Mouse (Mus musculus) CH12.LX (cell line): ENCODE measurements around the gene Plekhg2. TPM values are rescaled to one million over a fixed set of nuclear protein-coding genes. Genes with fewer than 3 reads are reported as not detected.

ENCODE experiments used
- DNase-seq: peaks from one replicate; pipeline ENCODE4 v3.0.0-alpha.2; 2013; ENCODE audit errors: extremely low read depth
- H3K27ac ChIP-seq: 2 replicates; pipeline ENCODE4 v1.5.1; 2012; ENCODE audit warnings: low read depth, mild to moderate bottlenecking, control low read depth, moderate library complexity; ENCODE audit not compliant: insufficient read depth
- H3K27me3 ChIP-seq: replicated peaks from 2 replicates; pipeline ENCODE3; 2012; ENCODE audit warnings: inconsistent platforms
- H3K36me3 ChIP-seq, 2 experiments: replicated peaks in 1 of 2; 2 replicates each; pipeline versions ENCODE3 to v1.6.1; 2012; ENCODE audit warnings: inconsistent platforms in 1 of 2, low read length in 1 of 2, mild to moderate bottlenecking in 1 of 2, mixed read lengths in 1 of 2, moderate library complexity in 1 of 2; ENCODE audit not compliant: control insufficient read depth in 1 of 2, insufficient read depth in 1 of 2
- H3K4me1 ChIP-seq, 2 experiments: 2 replicates each; pipeline ENCODE4 v1.6.1; 2012; ENCODE audit warnings: inconsistent platforms in 1 of 2, moderate library complexity in 1 of 2; ENCODE audit not compliant: insufficient read depth in 2 of 2, control insufficient read depth in 1 of 2
- H3K4me2 ChIP-seq: 2 replicates; pipeline ENCODE4 v1.6.1; 2012; ENCODE audit warnings: low read depth, mild to moderate bottlenecking, control low read depth; ENCODE audit not compliant: poor library complexity, insufficient read depth, severe bottlenecking
- H3K4me3 ChIP-seq, 3 experiments: fragments of 150-350 bp in 1 of 3; sonication (generic) in 1 of 3; replicated peaks in 1 of 3; 2 replicates each; pipeline versions ENCODE3 to v1.5.1; 2011 to 2012; ENCODE audit warnings: low read depth in 2 of 3, low read length in 2 of 3, mild to moderate bottlenecking in 2 of 3, moderate library complexity in 2 of 3, control low read depth in 1 of 3, improper control_type of control experiment in 1 of 3, inconsistent platforms in 1 of 3, mixed read lengths in 1 of 3; ENCODE audit not compliant: poor library complexity in 1 of 3
- H3K79me2 ChIP-seq: replicated peaks from 2 replicates; pipeline ENCODE4 v1.6.1; 2012; ENCODE audit warnings: mild to moderate bottlenecking, moderate library complexity; ENCODE audit not compliant: control insufficient read depth, poor library complexity, insufficient read depth, severe bottlenecking; ENCODE audit errors: extremely low read depth
- H3K9ac ChIP-seq: 2 replicates; pipeline ENCODE4 v1.6.1; 2012; ENCODE audit warnings: low read depth, mild to moderate bottlenecking, control low read depth, moderate library complexity; ENCODE audit not compliant: insufficient read depth
- H3K9me3 ChIP-seq: replicated peaks from 2 replicates; pipeline ENCODE3; 2012; ENCODE audit warnings: low read length, inconsistent platforms, mixed read lengths
- BHLHE40 ChIP-seq: IDR thresholded peaks from 2 replicates; pipeline ENCODE4 v1.6.1; 2011; ENCODE audit warnings: mild to moderate bottlenecking, low read depth, low read length, improper control_type of control experiment
- CHD1 ChIP-seq: IDR thresholded peaks from 2 replicates; pipeline ENCODE4 v1.6.1; 2012; ENCODE audit warnings: low read depth, low read length, improper control_type of control experiment, inconsistent platforms
- CTCF ChIP-seq, 2 experiments: IDR thresholded peaks in 1 of 2; conservative IDR thresholded peaks in 1 of 2; 2 replicates each; pipeline ENCODE4 v1.5.1; 2011 to 2012; ENCODE audit warnings: low read depth in 2 of 2, low read length in 2 of 2, improper control_type of control experiment in 1 of 2, inconsistent platforms in 1 of 2, mild to moderate bottlenecking in 1 of 2, moderate library complexity in 1 of 2
- E2F4 ChIP-seq: IDR thresholded peaks from 2 replicates; pipeline ENCODE4 v1.6.1; 2011; ENCODE audit warnings: low read depth, low read length, improper control_type of control experiment; ENCODE audit not compliant: insufficient replicate concordance
- ELF1 ChIP-seq: IDR thresholded peaks from 2 replicates; pipeline ENCODE4 v1.6.1; 2014; ENCODE audit warnings: low read depth, mild to moderate bottlenecking, inconsistent platforms, low read length, improper control_type of control experiment
- EP300 ChIP-seq: IDR thresholded peaks from 2 replicates; pipeline ENCODE4 v1.6.1; 2011; ENCODE audit warnings: low read length, improper control_type of control experiment
- ETS1 ChIP-seq: conservative IDR thresholded peaks from 2 replicates; pipeline ENCODE4 v1.6.1; 2012; ENCODE audit warnings: low read depth, mild to moderate bottlenecking, inconsistent platforms, low read length, improper control_type of control experiment, moderate library complexity
- GABPA ChIP-seq: IDR thresholded peaks from 2 replicates; pipeline ENCODE4 v1.6.1; 2012; ENCODE audit warnings: low read depth, low read length, improper control_type of control experiment, inconsistent platforms; ENCODE audit not compliant: insufficient replicate concordance
- IRF4 ChIP-seq: IDR thresholded peaks from 2 replicates; pipeline ENCODE4 v1.6.1; 2014; ENCODE audit warnings: low read depth, mild to moderate bottlenecking, inconsistent platforms, low read length, improper control_type of control experiment
- JUN ChIP-seq: IDR thresholded peaks from 2 replicates; pipeline ENCODE4 v1.6.1; 2011; ENCODE audit warnings: low read depth, mild to moderate bottlenecking, low read length, improper control_type of control experiment, moderate library complexity; ENCODE audit not compliant: insufficient read depth
- KAT2A ChIP-seq: IDR thresholded peaks from 2 replicates; pipeline ENCODE4 v1.6.1; 2012; ENCODE audit warnings: low read length, improper control_type of control experiment, inconsistent platforms; ENCODE audit not compliant: insufficient replicate concordance
- MAX ChIP-seq: IDR thresholded peaks from 2 replicates; pipeline ENCODE4 v1.6.1; 2011; ENCODE audit warnings: low read length, improper control_type of control experiment
- MEF2A ChIP-seq: IDR thresholded peaks from 2 replicates; pipeline ENCODE4 v1.6.1; 2014; ENCODE audit warnings: low read depth, mild to moderate bottlenecking, inconsistent platforms, low read length, improper control_type of control experiment, borderline replicate concordance
- MXI1 ChIP-seq: IDR thresholded peaks from 2 replicates; pipeline ENCODE4 v1.6.1; 2011; ENCODE audit warnings: mild to moderate bottlenecking, low read depth, low read length, improper control_type of control experiment
- MYC ChIP-seq: IDR thresholded peaks from 2 replicates; pipeline ENCODE4 v1.6.1; 2011; ENCODE audit warnings: low read depth, mild to moderate bottlenecking, improper control_type of control experiment, low read length
- NELFE ChIP-seq: IDR thresholded peaks from 2 replicates; pipeline ENCODE4 v1.6.1; 2011; ENCODE audit warnings: low read depth, low read length, improper control_type of control experiment
- PAX5 ChIP-seq: IDR thresholded peaks from 2 replicates; pipeline ENCODE4 v1.6.1; 2012; ENCODE audit warnings: low read length, inconsistent platforms, mixed read lengths
- POLR2A ChIP-seq: IDR thresholded peaks from 2 replicates; pipeline ENCODE4 v1.6.1; 2011; ENCODE audit warnings: low read depth, mild to moderate bottlenecking, improper control_type of control experiment, low read length
- POLR2AphosphoS2 ChIP-seq: IDR thresholded peaks from 2 replicates; pipeline ENCODE4 v1.6.1; 2011; ENCODE audit warnings: low read depth, low read length, improper control_type of control experiment
- RAD21 ChIP-seq: IDR thresholded peaks from 2 replicates; pipeline ENCODE4 v1.6.1; 2011; ENCODE audit warnings: low read depth, mild to moderate bottlenecking, low read length, improper control_type of control experiment, moderate library complexity
- RCOR1 ChIP-seq: conservative IDR thresholded peaks from 2 replicates; pipeline ENCODE4 v1.6.1; 2012; ENCODE audit warnings: low read depth, mild to moderate bottlenecking, inconsistent platforms, low read length, improper control_type of control experiment
- SMC3 ChIP-seq: IDR thresholded peaks from 2 replicates; pipeline ENCODE4 v1.6.1; 2011; ENCODE audit warnings: low read depth, low read length, improper control_type of control experiment
- TCF12 ChIP-seq: IDR thresholded peaks from 2 replicates; pipeline ENCODE4 v1.6.1; 2014; ENCODE audit warnings: low read depth, mild to moderate bottlenecking, inconsistent platforms, low read length, improper control_type of control experiment
- UBTF ChIP-seq: IDR thresholded peaks from 2 replicates; pipeline ENCODE4 v1.6.1; 2012; ENCODE audit warnings: low read depth, mild to moderate bottlenecking, inconsistent platforms, low read length, improper control_type of control experiment, moderate library complexity
- USF2 ChIP-seq: conservative IDR thresholded peaks from 2 replicates; pipeline ENCODE4 v1.6.1; 2011; ENCODE audit warnings: low read depth, low read length, improper control_type of control experiment
- ZC3H11A ChIP-seq: IDR thresholded peaks from 2 replicates; pipeline ENCODE4 v1.6.1; 2012; ENCODE audit warnings: low read depth, mild to moderate bottlenecking, inconsistent platforms, low read length, improper control_type of control experiment
- ZKSCAN1 ChIP-seq: IDR thresholded peaks from 2 replicates; pipeline ENCODE4 v1.6.1; 2012; ENCODE audit warnings: low read depth, inconsistent platforms, low read length, improper control_type of control experiment, borderline replicate concordance
- ZMIZ1 ChIP-seq: IDR thresholded peaks from 2 replicates; pipeline ENCODE4 v1.6.1; 2012; ENCODE audit warnings: low read depth, mild to moderate bottlenecking, inconsistent platforms, low read length, improper control_type of control experiment
- ZNF384 ChIP-seq: IDR thresholded peaks from 2 replicates; pipeline ENCODE4 v1.6.1; 2012; ENCODE audit warnings: low read depth, low read length, improper control_type of control experiment, inconsistent platforms
- dilution Hi-C: fragments of 300-500 bp; cut with MboI; formaldehyde crosslinking; loops from 2 replicates; pipeline ENCODE4 v1.14.3; 2020; ENCODE audit warnings: low sequenced_read_pairs; ENCODE audit not compliant: extremely low pct_unique_long_range_greater_than_20kb, extremely low pct_ligation_motif_present
- in situ Hi-C: fragments of 300-500 bp; cut with MboI; formaldehyde crosslinking; loops from 3 replicates; pipeline ENCODE4 v1.14.3; 2019; ENCODE audit warnings: low sequenced_read_pairs, low pct_ligation_motif_present, low pct_unique_long_range_greater_than_20kb, mixed read lengths
- polyA plus RNA-seq: library from polyadenylated mRNA; unstranded; fragments of >175 nt; gene quantifications from 2 replicates; pipeline ENCODE4 v1.2.1, GENCODE M21; 2012; ENCODE audit warnings: low read depth; ENCODE audit not compliant: insufficient read length
- total RNA-seq, 2 experiments: library from RNA; depleted of rRNA; stranded (reverse); fragments of 300-350 nt in 1 of 2; fragments of >200 nt in 1 of 2; gene quantifications; 2 replicates each; pipeline ENCODE4 v1.2.3; 2012 to 2014

The Plekhg2 gene
- total and polyA plus RNA-seq, 3 experiments = 0.39 to 5.5 (median 4.7) TPM

DNA sequence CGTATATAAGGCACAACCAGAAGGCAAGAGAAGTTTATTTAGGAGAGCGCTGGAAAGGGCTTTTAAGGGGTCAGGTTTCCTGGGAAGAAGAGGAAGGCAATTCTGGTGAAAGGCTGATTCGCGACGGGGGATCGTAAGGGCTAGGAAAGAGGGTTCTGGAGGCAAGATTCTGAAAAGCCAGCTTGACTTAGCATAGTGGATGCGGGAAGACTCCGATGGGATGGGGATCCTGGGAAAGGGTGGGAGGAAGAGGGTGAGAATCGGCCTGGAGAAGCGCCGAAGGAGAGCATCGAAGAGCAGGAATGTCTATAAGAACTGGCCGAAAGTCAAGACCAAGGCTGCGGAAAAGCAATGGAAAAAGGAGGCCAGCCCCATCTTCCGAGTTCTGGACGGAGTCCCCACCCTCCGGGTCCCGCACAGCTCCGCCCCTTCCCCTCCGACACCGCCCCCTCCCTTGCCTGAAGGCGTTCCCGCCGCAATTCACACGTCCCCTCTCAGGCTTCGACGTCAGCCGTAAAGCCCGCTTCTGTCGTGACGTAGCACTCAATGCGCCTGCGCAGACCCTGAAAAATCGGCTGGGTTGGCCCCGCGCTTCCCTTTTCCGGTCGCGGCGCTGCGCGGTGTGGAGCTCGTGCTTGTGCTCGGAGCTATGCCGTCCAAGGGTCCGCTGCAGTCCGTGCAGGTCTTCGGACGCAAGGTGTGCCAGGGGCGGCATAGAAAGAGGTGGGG lies 22.1 kb downstream of the Plekhg2 start, which contains the start of gene Rps16 (continued):
- TF ChIP-seq UBTF = no peak
- 0 out of 2 replicates have a peak, but pooled peaks have one; percentile 4 for TF ChIP-seq BHLHE40
- peak; percentile 85; the same call in 1 of the 2 replicates for TF ChIP-seq MYC
- TF ChIP-seq SMC3 = no peak
- TF ChIP-seq PAX5 = no peak
- TF ChIP-seq EP300 = peak; percentile 27; the same call in 1 of the 2 replicates
- peak; percentile 80; the same call in 1 of the 2 replicates for TF ChIP-seq POLR2AphosphoS2
- peak; percentile 78; the same call in 1 of the 2 replicates for TF ChIP-seq MXI1
- TF ChIP-seq CHD1 = no peak
- no peak; the same call in 1 of the 2 replicates for TF ChIP-seq RCOR1
- no peak for TF ChIP-seq CTCF (conservative IDR thresholded peaks at IDR 0.05 in 1 of 2, IDR thresholded peaks at IDR 0.05 in 1 of 2; ENCODE audit: low read depth in 2 of 2, low read length in 2 of 2)
- TF ChIP-seq NELFE = peak; percentile 93
- peak; percentile 36; the same call in 1 of the 2 replicates for TF ChIP-seq GABPA
- TF ChIP-seq ZKSCAN1 = no peak
- peak; percentile 26; the same call in 1 of the 2 replicates for TF ChIP-seq ETS1

DNA sequence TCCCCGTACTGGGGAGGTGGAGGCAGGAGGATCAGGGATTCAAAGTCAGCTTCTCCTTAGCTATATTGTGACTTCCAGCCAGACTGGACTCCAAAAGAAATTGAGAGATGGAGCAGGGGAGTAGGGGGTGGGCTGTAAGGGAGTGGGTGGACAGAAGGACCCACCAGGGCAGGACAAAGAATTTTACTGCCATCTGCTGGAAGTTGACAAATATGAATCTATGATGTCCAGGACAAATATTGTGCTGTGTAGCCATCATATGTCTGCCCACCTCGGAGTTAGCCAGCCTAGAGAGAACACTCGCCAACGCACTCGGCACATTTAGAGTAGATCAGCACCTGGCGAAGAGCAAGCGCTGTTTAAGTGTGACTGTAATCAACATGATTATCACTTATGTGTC lies 23.8 kb downstream of the Plekhg2 start:
- dilution Hi-C loops = no loop called here
- peak in 1 of 2 experiments; percentile 50; a peak in 2 of 4 replicates for TF ChIP-seq CTCF (conservative IDR thresholded peaks at IDR 0.05 in 1 of 2, IDR thresholded peaks at IDR 0.05 in 1 of 2; ENCODE audit: low read depth in 2 of 2, low read length in 2 of 2)
- TF ChIP-seq RAD21 = peak; percentile 46
- TF ChIP-seq POLR2A = no peak
- no peak for TF ChIP-seq POLR2AphosphoS2
- no peak for TF ChIP-seq ELF1
- DNase-seq = no peak
- H3K27ac ChIP-seq = no peak overlapping the region
- peaks cover 17% of the 10 kb centered on the region for H3K79me2 ChIP-seq
- H3K4me3 ChIP-seq = no peak overlapping the region
- H3K9me3 ChIP-seq = no peaks in the 10 kb centered on the region
- no peak overlapping the region for H3K4me2 ChIP-seq
- peaks cover 20 to 21% of the 10 kb centered on the region in 2 experiments for H3K36me3 ChIP-seq
- peaks cover 12 to 30% of the 10 kb centered on the region in 2 experiments for H3K4me1 ChIP-seq
- in situ Hi-C loops = no loop called here
- no peaks in the 10 kb centered on the region for H3K27me3 ChIP-seq
- H3K9ac ChIP-seq = no peak overlapping the region

DNA sequence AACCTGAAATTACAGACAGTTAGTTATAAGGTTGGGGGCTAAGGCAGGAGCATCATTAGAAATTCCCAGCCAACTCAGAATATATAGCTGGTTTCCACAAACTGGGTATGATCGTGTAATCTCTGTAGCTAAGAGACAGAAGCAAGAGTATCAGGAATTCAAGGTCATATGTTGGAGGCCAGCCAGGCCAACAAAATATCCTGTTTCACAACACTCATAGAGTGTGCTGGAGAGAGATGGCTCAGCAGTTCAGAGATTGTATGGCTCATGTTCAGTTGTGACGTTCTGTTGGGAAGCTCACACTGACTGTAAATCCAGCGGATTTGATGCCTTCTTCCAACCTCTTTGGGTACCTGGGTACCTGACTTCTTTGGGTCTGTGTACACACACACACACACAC lies 24.7 kb downstream of the Plekhg2 start:
- Histone ChIP-seq H3K4me1 (peaks cover 12 to 23% of the 10 kb centered on the region in 2 experiments), H3K9me3 (no peaks in the 10 kb centered on the region), H3K27ac (no peak overlapping the region), H3K27me3 (no peaks in the 10 kb centered on the region), H3K36me3 (peaks cover 12% of the 10 kb centered on the region in 2 experiments), H3K4me2 (no peak overlapping the region), H3K9ac (no peak overlapping the region), H3K79me2 (peaks cover 17% of the 10 kb centered on the region), H3K4me3 (no peak overlapping the region)
- no peak for DNase-seq
- in situ Hi-C loops (no loop called here), dilution Hi-C loops (no loop called here)
- TF ChIP-seq E2F4 (no peak), POLR2A (no peak), ZC3H11A (no peak), CTCF (conservative IDR thresholded peaks at IDR 0.05 in 1 of 2, IDR thresholded peaks at IDR 0.05 in 1 of 2; ENCODE audit: low read depth in 2 of 2, low read length in 2 of 2) (no peak), EP300 (no peak), USF2 (no peak), RAD21 (no peak), POLR2AphosphoS2 (no peak), IRF4 (no peak), MAX (no peak), GABPA (no peak), TCF12 (no peak), JUN (no peak), KAT2A (no peak), MEF2A (no peak), ZNF384 (no peak), ZMIZ1 (no peak)
